Mouse (Mus musculus) liver, embryonic 15.5 days (tissue): ENCODE results near the gene Gm14412. TPM values are rescaled to one million over a fixed set of nuclear protein-coding genes. Genes with fewer than 3 reads are reported as not detected.

Experiments
- polyA plus RNA-seq: library from polyadenylated mRNA; unstranded; fragments of >200 nt; fragmentation: Nextera tagmentation; extraction: Ambion mirVana; gene quantifications from 2 replicates; pipeline ENCODE4 v1.2.1, GENCODE M21; 2015

Gm14412 gene
- polyA plus RNA-seq, 1 experiment from 2014 or later: 0.09 TPM

Other genes with a start within 250 kb of the Gm14412 start
- gene Gm14401, start 250.0 kb downstream of the Gm14412 start, polyA plus RNA-seq: not detected in 2 replicates
- gene Gm14410, start 117.9 kb downstream of the Gm14412 start, polyA plus RNA-seq: 3.8 and 4.2 TPM in 2 replicates
- gene Gm14409, start 57.3 kb downstream of the Gm14412 start, polyA plus RNA-seq: not detected in 2 replicates
- 1.0 and 1.1 TPM in 2 replicates for gene Gm14418, start 74.0 kb upstream of the Gm14412 start, polyA plus RNA-seq
- gene Zfp970, start 140.4 kb upstream of the Gm14412 start, polyA plus RNA-seq: 1.8 and 3.0 TPM in 2 replicates
- 1.5 and 2.2 TPM in 2 replicates for gene Gm14403, start 173.9 kb upstream of the Gm14412 start, polyA plus RNA-seq